Mouse (Mus musculus) small intestine, adult 2 months (tissue): ENCODE results near the gene Iqcf1.

Experiments
- CTCF ChIP-seq: fragments of 200-500 bp; IDR thresholded peaks from 2 replicates; pipeline ENCODE4 v1.5.1; 2012; ENCODE audit warnings: low read depth, mild to moderate bottlenecking, control low read depth, inconsistent platforms, low read length, moderate library complexity, mixed read lengths; ENCODE audit not compliant: insufficient replicate concordance, insufficient read length; ENCODE audit errors: extremely low read depth
- POLR2A ChIP-seq: fragments of 200-500 bp; IDR thresholded peaks from 2 replicates; pipeline ENCODE4 v1.6.1; 2012; ENCODE audit warnings: low read depth, mild to moderate bottlenecking, control low read depth, inconsistent platforms, low read length, moderate library complexity

DNA sequence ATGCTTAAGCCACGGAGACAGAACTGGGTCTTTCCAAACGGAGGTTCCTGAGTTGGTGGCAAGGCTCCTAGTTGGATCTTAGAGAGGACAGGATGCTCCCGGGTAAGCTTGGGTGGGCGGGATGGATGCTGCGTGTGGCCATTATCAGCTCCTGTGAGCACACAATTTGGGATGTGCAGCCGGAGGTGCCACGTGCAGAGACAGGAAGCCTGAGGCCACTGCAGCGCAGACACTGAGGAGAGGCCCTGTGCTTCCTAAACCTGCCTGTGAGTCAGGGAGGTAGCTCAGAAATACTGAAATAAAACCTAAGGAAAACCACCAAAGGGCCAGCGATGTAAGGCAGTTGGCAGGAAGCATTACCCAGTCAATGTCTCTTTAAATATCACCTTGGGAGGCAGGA, 30.0 kb upstream of the Iqcf1 start:
- TF ChIP-seq CTCF (no peak), POLR2A (no peak)
